Mouse (Mus musculus): Measurements from ENCODE around the gene Ctnnal1. TPM values are rescaled to one million over a fixed set of nuclear protein-coding genes. Genes with fewer than 3 reads are reported as not detected.
"Not testable (repeated sequence)": the region's sequence is repeated elsewhere in the genome, so short reads cannot be mapped to it uniquely, and the experiment has no call there.

Gene Ctnnal1
- 10 to 100 TPM; 24.3 to 33.9 TPM for total RNA-seq (2021)
- long read RNA-seq, experiment 1, transcript Ctnnal1-201 (19 exons, 3,664 nt), result major isoform, 23 of 31 reads
- long read RNA-seq, experiment 1, partial matches to known transcripts, result 3 of 31 reads
- long read RNA-seq, experiment 1, other reads (novel, unspliced or antisense), result 5 of 31 reads
- long read RNA-seq, experiment 2, transcript Ctnnal1-201 (19 exons, 3,664 nt), result major isoform, 9 of 13 reads
- long read RNA-seq, experiment 2, partial matches to known transcripts, result 1 of 13 reads
- long read RNA-seq, experiment 2, other reads (novel, unspliced or antisense), result 3 of 13 reads

- peak; percentile 96 for DNase-seq
These were observed at the start of gene Ctnnal1 for GRCm38 (mm10) chr4:56865003-56865511. Gene Ctnnal1 (minus strand): TSS chr4:56865188.

- no peak for DNase-seq
These were observed 49.8 kb upstream of the Ctnnal1 start for GRCm38 (mm10) chr4:56914761-56915160.

DNA sequence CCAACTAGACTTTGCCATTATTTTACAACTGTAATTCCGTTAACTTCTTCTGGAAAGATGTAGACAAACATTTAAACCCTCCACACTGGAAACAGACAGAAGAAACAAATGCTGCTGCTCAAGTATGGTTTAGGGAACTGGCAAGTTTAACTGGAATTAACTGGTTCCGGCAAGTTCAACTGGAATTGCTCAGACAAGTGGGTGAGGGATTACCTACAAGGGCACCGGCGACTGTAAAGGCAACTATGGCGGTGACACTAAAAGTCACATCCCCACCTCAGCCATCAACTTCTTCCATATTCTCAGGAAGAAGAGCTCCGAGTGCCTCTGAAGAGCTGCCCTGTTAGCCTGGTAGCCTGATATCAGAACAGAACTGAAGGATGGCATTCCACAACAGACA is 49.4 kb upstream of the Ctnnal1 start:
- no peak for DNase-seq

DNA sequence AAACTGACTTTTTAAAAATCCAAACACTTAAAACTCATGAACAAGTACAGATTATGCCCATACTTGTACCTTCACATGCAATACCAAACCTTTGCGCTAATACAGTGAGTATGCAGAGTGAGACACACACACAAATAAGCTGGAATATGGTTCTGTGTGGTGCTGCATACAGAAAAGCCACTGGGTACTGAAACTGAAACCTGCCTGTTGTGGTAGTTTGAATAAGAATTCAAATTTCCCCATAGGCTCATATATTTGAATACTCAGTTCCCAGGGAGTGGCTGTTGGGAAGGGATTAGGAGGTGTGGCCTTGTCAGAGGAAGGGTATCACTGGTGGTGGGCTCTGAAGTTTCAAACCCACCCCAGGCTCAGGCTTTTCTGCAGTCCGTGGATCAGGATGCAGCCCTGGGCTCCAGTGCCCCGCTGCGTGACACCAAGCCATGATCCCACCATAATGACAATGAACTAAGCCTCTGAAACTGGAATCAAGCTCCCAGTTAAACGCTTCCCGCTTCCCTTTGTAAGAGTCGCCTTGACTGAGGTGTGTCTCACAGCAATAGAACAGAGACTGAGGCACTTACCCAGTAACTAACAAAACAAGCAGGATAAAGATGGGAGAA is 47.5 kb upstream of the Ctnnal1 start:
- no peak for DNase-seq

GRCm38 (mm10) chr4:56909568-56909967 is 44.6 kb upstream of the Ctnnal1 start:
- no peak for DNase-seq

GRCm38 (mm10) chr4:56907671-56908070 is 42.7 kb upstream of the Ctnnal1 start:
- no peak for DNase-seq

DNA sequence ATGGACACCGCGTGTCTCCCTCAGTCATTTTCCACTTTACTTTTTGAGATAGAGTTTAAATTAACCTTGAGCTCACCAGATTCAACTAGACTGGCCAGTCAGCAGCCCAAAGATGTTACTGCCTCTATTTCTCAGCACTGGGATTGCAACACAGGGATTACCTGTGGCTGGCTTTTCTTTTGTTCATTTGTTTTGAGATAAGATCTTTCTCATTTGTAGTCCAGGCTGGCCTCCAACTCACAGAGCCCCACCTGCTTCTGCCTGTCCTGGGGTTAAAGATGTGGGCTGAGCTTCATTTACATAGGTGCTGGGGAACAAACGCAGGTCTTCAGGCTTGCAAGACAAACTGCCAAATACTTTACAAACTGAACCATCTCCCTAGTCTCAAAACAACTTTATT is 41.9 kb upstream of the Ctnnal1 start:
- no peak for DNase-seq

DNA sequence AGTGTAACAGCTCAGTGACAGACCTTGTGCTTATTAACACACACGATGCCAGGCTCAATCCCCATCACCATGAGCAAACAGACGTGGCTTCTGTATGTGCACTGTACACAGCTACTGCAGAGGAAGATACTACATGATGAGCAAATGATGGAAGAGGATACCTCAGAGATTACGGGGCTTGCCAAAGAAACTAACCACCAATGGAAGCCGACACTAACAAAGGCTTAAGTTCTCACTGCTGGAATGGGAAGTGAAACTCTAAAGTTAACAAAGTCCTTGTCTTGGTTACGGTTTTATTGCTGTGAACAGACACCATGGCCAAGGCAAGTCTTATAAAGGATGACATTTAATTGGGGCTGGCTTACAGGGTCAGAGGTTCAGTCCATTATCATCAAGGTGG is 40.5 kb upstream of the Ctnnal1 start:
- no peak for DNase-seq

DNA sequence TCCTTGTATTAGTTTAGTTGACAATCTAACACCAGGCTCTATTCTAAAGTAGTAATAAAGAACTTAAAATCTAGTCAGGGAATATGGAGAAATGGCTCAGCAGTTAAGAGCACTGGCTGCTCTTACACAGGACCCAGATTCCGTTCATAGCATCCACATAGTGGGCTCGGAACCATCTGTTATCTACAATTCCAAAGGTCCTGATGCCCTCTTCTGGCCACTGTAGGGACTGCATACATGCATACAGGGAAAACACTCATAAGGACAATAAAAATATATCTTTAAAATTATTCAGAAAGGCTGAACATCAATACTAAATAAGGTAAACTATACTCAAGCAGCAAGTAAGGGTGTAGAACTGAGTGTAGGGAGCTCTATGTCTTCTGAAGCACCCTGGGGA is 36.7 kb upstream of the Ctnnal1 start:
- DNase-seq, result no peak

DNA sequence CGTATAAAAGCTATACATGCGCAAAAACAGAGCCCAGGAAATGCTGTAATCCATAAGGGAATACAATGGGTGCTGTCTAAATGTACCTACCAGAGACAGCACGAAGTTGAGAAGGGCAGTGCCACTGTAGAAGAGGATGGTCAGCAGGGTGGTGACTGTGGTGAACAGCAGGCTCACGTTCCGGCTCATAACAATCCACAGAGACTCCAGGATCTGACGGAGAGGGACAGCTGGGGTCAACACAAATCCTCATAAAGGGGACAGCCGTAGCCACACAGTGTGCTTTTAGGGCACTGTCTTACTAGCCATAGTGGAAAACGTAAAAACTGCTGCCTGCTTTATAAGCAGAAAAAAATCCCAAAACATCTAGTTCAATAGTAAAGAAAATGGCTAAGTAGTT is 34.2 kb upstream of the Ctnnal1 start:
- no peak for DNase-seq

GRCm38 (mm10) chr4:56897511-56897910 is 32.5 kb upstream of the Ctnnal1 start:
- no peak for DNase-seq

- no peak for DNase-seq
These were observed 29.2 kb upstream of the Ctnnal1 start for GRCm38 (mm10) chr4:56894196-56894595.

DNA sequence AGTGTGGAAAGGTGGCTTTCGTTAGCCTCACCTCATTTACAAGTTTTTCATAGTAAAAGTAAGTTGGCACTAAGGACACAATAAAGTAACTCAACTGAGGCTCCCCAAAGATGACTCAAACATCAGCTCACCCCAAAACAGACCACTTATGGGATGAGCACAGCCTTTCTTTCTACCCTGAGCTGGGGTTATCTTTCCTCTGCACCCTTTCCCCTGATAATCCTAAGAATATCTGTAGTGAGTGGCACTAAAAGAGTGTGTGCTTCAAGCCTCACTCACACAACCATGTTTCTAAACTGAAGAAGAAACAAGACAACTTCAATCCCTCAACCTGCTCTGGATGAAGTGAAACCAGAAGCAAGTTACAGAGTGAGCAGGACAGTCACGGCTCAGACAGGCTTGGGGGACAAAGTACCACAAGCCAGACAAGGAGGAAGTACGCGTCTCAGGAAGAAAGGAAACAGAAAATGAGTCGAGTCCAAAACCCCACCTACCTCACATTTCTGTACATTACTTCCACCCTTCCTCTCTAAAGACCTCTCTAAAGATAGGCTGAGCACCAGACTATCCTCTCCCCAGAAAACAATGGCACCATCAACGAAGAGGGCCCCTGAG is 27.6 kb upstream of the Ctnnal1 start:
- DNase-seq, result no peak

GRCm38 (mm10) chr4:56888483-56888882 is 23.5 kb upstream of the Ctnnal1 start:
- DNase-seq, result peak in 1 of 2 experiments; percentile 19

DNA sequence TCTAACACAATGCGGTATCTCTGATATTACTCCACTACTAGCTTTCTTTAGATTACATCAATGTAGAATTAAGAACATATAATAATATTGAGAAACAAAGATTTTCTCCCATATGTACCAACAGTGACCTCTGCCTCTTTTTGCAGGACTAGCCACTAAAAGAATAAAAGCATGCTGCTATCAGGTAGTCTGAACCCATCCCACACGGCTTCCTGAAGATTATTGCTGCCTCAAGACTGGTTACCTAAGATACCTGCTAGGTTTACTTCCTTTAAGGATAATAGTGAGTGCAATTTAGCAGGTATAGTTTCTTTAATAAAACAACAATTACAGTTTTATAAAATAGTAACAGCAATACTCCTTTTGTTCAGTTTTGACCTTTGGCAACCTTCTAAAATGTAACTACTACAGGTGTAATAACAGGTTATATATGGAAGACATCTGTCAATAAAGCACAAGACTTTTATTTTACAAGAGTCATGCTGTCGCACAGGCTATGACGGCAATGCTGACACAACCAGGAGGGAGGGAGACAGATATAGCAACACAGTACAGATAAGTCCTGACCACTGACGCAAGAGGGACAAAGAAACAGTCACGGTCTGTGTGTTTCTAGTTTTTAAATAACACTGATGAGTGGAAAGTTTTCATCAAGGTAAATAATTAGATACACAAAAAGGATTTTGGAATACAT is 21.4 kb upstream of the Ctnnal1 start:
- no peak for DNase-seq

DNA sequence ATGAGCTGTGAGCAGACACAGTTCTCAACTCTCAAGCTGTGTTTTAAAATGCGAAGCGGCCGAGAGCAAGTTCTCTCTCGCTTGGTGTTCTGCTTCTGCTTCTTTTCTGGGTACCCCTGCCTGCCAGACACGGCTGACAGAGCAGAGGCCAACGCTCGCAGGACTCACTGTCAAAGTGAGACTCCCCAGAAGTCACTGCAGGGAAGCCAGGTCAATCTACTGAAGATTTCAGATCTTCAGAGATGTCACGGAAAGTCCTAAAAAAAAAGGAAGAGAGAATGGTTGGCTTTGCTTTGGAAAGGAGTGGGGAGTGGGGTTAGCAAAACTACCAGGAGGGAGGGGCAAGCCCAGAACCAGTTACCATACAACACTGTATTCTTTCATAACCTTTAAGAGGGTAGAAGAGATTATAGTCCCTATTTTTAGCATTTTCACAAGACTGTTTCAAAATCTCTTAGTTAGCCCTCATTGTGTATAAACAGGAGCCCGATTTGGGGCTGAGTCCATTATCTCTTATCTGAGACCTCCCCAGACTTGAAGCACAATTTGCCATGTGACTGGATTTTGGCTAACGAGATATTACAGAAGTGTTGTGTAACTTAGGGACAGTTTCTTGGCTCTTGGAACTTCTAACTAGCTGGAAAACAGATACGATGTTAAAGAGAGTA is 15.2 kb upstream of the Ctnnal1 start:
- DNase-seq, result no peak

- DNase-seq, result no peak
These were observed 14.0 kb upstream of the Ctnnal1 start for GRCm38 (mm10) chr4:56878971-56879370.

GRCm38 (mm10) chr4:56870541-56870940 is 5.6 kb upstream of the Ctnnal1 start:
- DNase-seq, result not testable (repeated sequence)

- no peak for DNase-seq
These were observed 2.8 kb upstream of the Ctnnal1 start for GRCm38 (mm10) chr4:56867761-56868160.

DNA sequence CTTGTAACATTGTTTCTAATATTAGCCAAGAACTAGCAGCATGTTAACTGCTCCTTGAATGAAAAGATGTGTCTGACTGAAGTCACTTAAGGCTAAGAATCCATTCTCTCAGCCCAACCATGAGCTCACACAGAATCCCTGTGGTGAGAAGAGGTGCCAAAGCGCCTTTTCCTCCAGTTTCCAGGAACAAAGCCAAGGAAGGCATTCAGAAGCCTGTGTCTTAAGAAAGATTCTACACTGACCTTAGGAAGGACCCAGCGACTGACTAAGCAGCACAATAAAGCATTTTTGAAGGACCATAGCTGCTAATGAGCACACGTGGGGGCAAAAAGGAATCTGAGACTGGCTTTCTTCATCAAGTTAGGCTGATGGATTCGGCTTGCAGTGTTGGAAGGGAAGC is 983 bp upstream of the Ctnnal1 start:
- DNase-seq, result peak in 1 of 2 experiments; percentile 16

DNA sequence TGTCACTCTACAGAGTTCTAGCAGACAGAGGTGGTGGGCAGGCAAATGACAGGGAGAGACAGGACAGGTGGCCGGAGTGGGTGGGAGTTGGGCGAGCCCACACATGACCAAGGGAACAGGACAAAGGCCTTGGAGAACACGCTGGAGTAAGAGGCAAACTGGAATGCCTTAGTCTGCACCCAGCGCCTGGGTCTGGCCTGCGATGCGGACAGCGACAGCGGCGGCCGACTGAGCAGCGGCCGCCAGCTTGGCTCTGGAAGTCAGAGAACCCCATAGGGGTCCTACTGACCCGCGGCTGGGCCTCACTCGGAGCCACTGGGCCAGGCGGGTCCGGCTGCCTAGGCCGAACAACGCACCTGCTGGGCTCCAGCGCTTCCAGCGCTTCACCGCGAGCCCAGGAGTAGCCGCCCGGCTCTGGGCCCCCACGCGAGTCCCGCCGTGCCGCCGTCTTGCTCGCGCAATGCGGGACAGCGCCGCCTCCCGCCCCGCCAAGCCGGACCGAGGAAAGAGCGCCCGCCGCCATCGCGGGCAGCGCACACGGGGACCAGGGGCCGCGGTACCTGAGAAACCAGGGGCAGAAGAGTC is 479 bp downstream of the Ctnnal1 start:
- DNase-seq, result peak; percentile 42 to 69

GRCm38 (mm10) chr4:56864016-56864415 is 972 bp downstream of the Ctnnal1 start:
- DNase-seq, result no peak

Measured in adrenal gland, postnatal 36 days (tissue).